Mouse (Mus musculus) ovary, adult 10 weeks (tissue): Measurements from ENCODE around the gene Gal3st3. TPM values are rescaled to one million over a fixed set of nuclear protein-coding genes. Genes with fewer than 3 reads are reported as not detected.

Experiments
- polyA plus RNA-seq: library from polyadenylated mRNA; stranded (reverse); fragments of 350-450 nt; fragmentation: Illumina TruSeq; extraction: RNeasy Lipid Tissue Mini Kit (QIAGEN cat#74804); gene quantifications from one replicate; pipeline ENCODE4 v1.2.3, GENCODE M21; 2014

Gene Gal3st3
- not detected for polyA plus RNA-seq

GRCm38 (mm10) chr19:5297903-5298800 is at the start of gene Gal3st3:
Gal3st3 (plus strand) TSS chr19:5298331.

GRCm38 (mm10) chr19:5272801-5273733 is 25.1 kb upstream of the Gal3st3 start, which contains the start of gene Pacs1:
Pacs1 (minus strand) TSS chr19:5273119.

GRCm38 (mm10) chr19:5294972-5295735 is 3.0 kb upstream of the Gal3st3 start, which contains the start of gene Sf3b2:
Sf3b2 (minus strand) TSS chr19:5295455.

GRCm38 (mm10) chr19:5335441-5335840 is 37.3 kb downstream of the Gal3st3 start, which contains the start of gene Catsper1:
Catsper1 (plus strand) TSS chr19:5335741.

GRCm38 (mm10) chr19:5349502-5349873 is 51.4 kb downstream of the Gal3st3 start, which contains the start of gene Cst6:
Cst6 (minus strand) TSS chr19:5349574.

Other genes with a start within 250 kb of the Gal3st3 start
- 0.17 TPM for gene Rin1, start 247.8 kb upstream of the Gal3st3 start, polyA plus RNA-seq
- 0.17 TPM for gene Cd248, start 230.3 kb upstream of the Gal3st3 start, polyA plus RNA-seq
- gene Tmem151a, start 212.8 kb upstream of the Gal3st3 start, polyA plus RNA-seq, result 0.37 TPM
- gene Yif1a, start 209.8 kb upstream of the Gal3st3 start, polyA plus RNA-seq, result 18.2 TPM
- gene Cnih2, start 199.8 kb upstream of the Gal3st3 start, polyA plus RNA-seq, result not detected
- gene Rab1b, start 191.3 kb upstream of the Gal3st3 start, polyA plus RNA-seq, result 1.1 TPM
- gene Klc2, start 179.8 kb upstream of the Gal3st3 start, polyA plus RNA-seq, result 3.9 TPM
- 11.4 TPM for gene Pacs1, start 25.2 kb upstream of the Gal3st3 start, polyA plus RNA-seq
- 46.0 TPM for gene Sf3b2, start 2.9 kb upstream of the Gal3st3 start, polyA plus RNA-seq
- not detected for gene Catsper1, start 37.4 kb downstream of the Gal3st3 start, polyA plus RNA-seq
- gene Cst6, start 51.2 kb downstream of the Gal3st3 start, polyA plus RNA-seq, result not detected
- gene Eif1ad, start 68.4 kb downstream of the Gal3st3 start, polyA plus RNA-seq, result 12.7 TPM
- 9.0 TPM for gene Banf1, start 68.8 kb downstream of the Gal3st3 start, polyA plus RNA-seq
- 2.5 TPM for gene Sart1, start 90.4 kb downstream of the Gal3st3 start, polyA plus RNA-seq
- gene Tsga10ip, start 104.2 kb downstream of the Gal3st3 start, polyA plus RNA-seq, result not detected
- gene Drap1, start 126.6 kb downstream of the Gal3st3 start, polyA plus RNA-seq, result 5.8 TPM
- gene AI837181, start 126.8 kb downstream of the Gal3st3 start, polyA plus RNA-seq, result not detected
- gene Fosl1, start 149.2 kb downstream of the Gal3st3 start, polyA plus RNA-seq, result not detected
- 1.5 TPM for gene Ccdc85b, start 159.6 kb downstream of the Gal3st3 start, polyA plus RNA-seq
- 2.3 TPM for gene Fibp, start 162.3 kb downstream of the Gal3st3 start, polyA plus RNA-seq
- not detected for gene Ctsw, start 170.2 kb downstream of the Gal3st3 start, polyA plus RNA-seq
- gene Efemp2, start 175.6 kb downstream of the Gal3st3 start, polyA plus RNA-seq, result 2.1 TPM
- 1.6 TPM for gene Mus81, start 190.1 kb downstream of the Gal3st3 start, polyA plus RNA-seq
- 190 TPM for gene Cfl1, start 192.1 kb downstream of the Gal3st3 start, polyA plus RNA-seq
- not detected for gene 1700020D05Rik, start 205.5 kb downstream of the Gal3st3 start, polyA plus RNA-seq
- not detected for gene Snx32, start 212.2 kb downstream of the Gal3st3 start, polyA plus RNA-seq